Mouse (Mus musculus): Measurements from ENCODE around the gene Alkbh5. TPM values are rescaled to one million over a fixed set of nuclear protein-coding genes. Genes with fewer than 3 reads are reported as not detected.
A peak's percentile ranks its signal among the peaks of the same experiment; 100 is the strongest.
"Not testable (repeated sequence)": the region's sequence is repeated elsewhere in the genome, so short reads cannot be mapped to it uniquely, and the experiment has no call there.

Alkbh5 gene
- polyA plus RNA-seq, 1 experiment, result 52.1 TPM

DNA sequence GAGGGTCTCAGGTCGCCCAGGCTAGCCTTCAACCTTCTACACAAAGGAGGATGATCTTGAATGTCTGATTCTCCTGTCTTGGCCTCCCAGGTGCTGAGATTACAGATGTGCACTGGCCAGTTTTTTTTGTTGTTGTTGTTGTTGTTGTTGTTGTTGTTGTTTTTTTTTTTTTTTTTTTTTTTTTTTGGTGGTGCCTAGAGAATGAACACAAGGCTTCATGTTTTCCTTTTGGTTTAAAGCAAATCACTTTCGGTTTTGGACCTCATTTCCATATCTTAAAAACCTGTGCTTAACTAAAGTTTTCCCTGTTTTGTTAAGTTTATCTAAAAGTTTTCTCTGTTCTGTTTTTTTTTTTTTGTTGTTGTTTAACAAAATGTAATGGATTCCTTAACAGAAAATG lies 3.4 kb downstream of the Alkbh5 start:
- H3K27me3 ChIP-seq (ENCODE audit: control insufficient read depth, insufficient read depth, low read length, poor library complexity, severe bottlenecking), result no peaks in the 10 kb centered on the region
- no peaks in the 10 kb centered on the region for H3K9me3 ChIP-seq (replicated peaks; ENCODE audit: control insufficient read depth, insufficient read depth, low read length, poor library complexity, severe bottlenecking)
- peaks cover 2% of the 10 kb centered on the region for H3K4me1 ChIP-seq (ENCODE audit: control insufficient read depth, insufficient read depth, low read length)
- peaks cover 39% of the 10 kb centered on the region for H3K36me3 ChIP-seq (ENCODE audit: control insufficient read depth, insufficient read depth, low read length, poor library complexity, severe bottlenecking)
- TF ChIP-seq EP300 (IDR thresholded peaks at IDR 0.05; ENCODE audit: insufficient read depth, low read depth, low read length) (no peak), POLR2A (IDR thresholded peaks at IDR 0.05; ENCODE audit: insufficient read depth, low read length) (no peak)
- H3K27ac ChIP-seq (ENCODE audit: insufficient read depth, low read length), result no peak overlapping the region
- H3K9ac ChIP-seq (ENCODE audit: low read depth, poor library complexity, severe bottlenecking), result peak overlapping the region; percentile 95
- peak overlapping the region; percentile 70 for H3K4me3 ChIP-seq (ENCODE audit: low read depth, low read length)

GRCm38 (mm10) chr11:60540002-60540610 lies 3.9 kb downstream of the Alkbh5 start:
- Histone ChIP-seq H3K4me1 (ENCODE audit: control insufficient read depth, insufficient read depth, low read length) (peaks cover 2% of the 10 kb centered on the region), H3K4me3 (ENCODE audit: low read depth, low read length) (peak overlapping the region; percentile 62), H3K27ac (ENCODE audit: insufficient read depth, low read length) (no peak overlapping the region), H3K36me3 (ENCODE audit: control insufficient read depth, insufficient read depth, low read length, poor library complexity, severe bottlenecking) (peaks cover 40% of the 10 kb centered on the region), H3K9me3 (replicated peaks; ENCODE audit: control insufficient read depth, insufficient read depth, low read length, poor library complexity, severe bottlenecking) (no peaks in the 10 kb centered on the region), H3K9ac (ENCODE audit: low read depth, poor library complexity, severe bottlenecking) (peak overlapping the region; percentile 30; the same call in 1 of the 2 replicates), H3K27me3 (ENCODE audit: control insufficient read depth, insufficient read depth, low read length, poor library complexity, severe bottlenecking) (no peaks in the 10 kb centered on the region)
- TF ChIP-seq EP300 (IDR thresholded peaks at IDR 0.05; ENCODE audit: insufficient read depth, low read depth, low read length) (no peak), CTCF (IDR thresholded peaks at IDR 0.05; ENCODE audit: low read depth, low read length) (no peak), POLR2A (IDR thresholded peaks at IDR 0.05; ENCODE audit: insufficient read depth, low read length) (no peak)

DNA sequence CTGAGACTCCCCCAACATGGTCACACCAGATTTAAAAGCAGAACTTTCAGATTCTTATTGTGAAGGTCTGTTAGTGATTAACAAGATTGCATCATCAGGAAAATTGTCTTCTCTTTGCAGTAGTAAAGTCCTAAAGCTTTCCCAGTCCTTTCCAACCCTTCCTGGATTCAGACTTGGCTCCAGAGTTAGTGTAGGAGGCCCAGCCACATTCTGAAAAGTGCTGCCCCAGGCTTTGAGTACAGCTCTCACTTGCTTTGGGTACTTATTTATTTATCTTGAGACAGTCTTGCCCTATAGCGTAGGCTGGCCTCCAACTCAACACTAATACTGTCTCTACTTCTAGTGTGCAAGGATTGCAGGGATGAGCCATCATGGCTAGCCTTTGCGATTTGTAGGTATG lies 4.6 kb downstream of the Alkbh5 start:
- H3K27ac ChIP-seq (ENCODE audit: insufficient read depth, low read length), result no peak overlapping the region
- no peaks in the 10 kb centered on the region for H3K9me3 ChIP-seq (replicated peaks; ENCODE audit: control insufficient read depth, insufficient read depth, low read length, poor library complexity, severe bottlenecking)
- no peak overlapping the region for H3K9ac ChIP-seq (ENCODE audit: low read depth, poor library complexity, severe bottlenecking)
- peaks cover 45% of the 10 kb centered on the region for H3K36me3 ChIP-seq (ENCODE audit: control insufficient read depth, insufficient read depth, low read length, poor library complexity, severe bottlenecking)
- peaks cover 2% of the 10 kb centered on the region for H3K4me1 ChIP-seq (ENCODE audit: control insufficient read depth, insufficient read depth, low read length)
- H3K27me3 ChIP-seq (ENCODE audit: control insufficient read depth, insufficient read depth, low read length, poor library complexity, severe bottlenecking), result no peaks in the 10 kb centered on the region
- TF ChIP-seq POLR2A (IDR thresholded peaks at IDR 0.05; ENCODE audit: insufficient read depth, low read length) (no peak), CTCF (IDR thresholded peaks at IDR 0.05; ENCODE audit: low read depth, low read length) (no peak), EP300 (IDR thresholded peaks at IDR 0.05; ENCODE audit: insufficient read depth, low read depth, low read length) (no peak)
- H3K4me3 ChIP-seq (ENCODE audit: low read depth, low read length), result peak overlapping the region; percentile 13; the same call in 1 of the 2 replicates

GRCm38 (mm10) chr11:60541831-60542230 lies 5.7 kb downstream of the Alkbh5 start:
- Histone ChIP-seq H3K9me3 (replicated peaks; ENCODE audit: control insufficient read depth, insufficient read depth, low read length, poor library complexity, severe bottlenecking) (no peaks in the 10 kb centered on the region), H3K4me3 (ENCODE audit: low read depth, low read length) (no peak overlapping the region), H3K27me3 (ENCODE audit: control insufficient read depth, insufficient read depth, low read length, poor library complexity, severe bottlenecking) (no peaks in the 10 kb centered on the region), H3K4me1 (ENCODE audit: control insufficient read depth, insufficient read depth, low read length) (peaks cover 2% of the 10 kb centered on the region), H3K9ac (ENCODE audit: low read depth, poor library complexity, severe bottlenecking) (no peak overlapping the region), H3K27ac (ENCODE audit: insufficient read depth, low read length) (no peak overlapping the region), H3K36me3 (ENCODE audit: control insufficient read depth, insufficient read depth, low read length, poor library complexity, severe bottlenecking) (peaks cover 54% of the 10 kb centered on the region)
- TF ChIP-seq POLR2A (IDR thresholded peaks at IDR 0.05; ENCODE audit: insufficient read depth, low read length), result no peak
- no peak for TF ChIP-seq CTCF (IDR thresholded peaks at IDR 0.05; ENCODE audit: low read depth, low read length)
- no peak for TF ChIP-seq EP300 (IDR thresholded peaks at IDR 0.05; ENCODE audit: insufficient read depth, low read depth, low read length)

GRCm38 (mm10) chr11:60543211-60543610 lies 7.0 kb downstream of the Alkbh5 start:
- H3K4me3 ChIP-seq (ENCODE audit: low read depth, low read length); H3K27me3 ChIP-seq (ENCODE audit: control insufficient read depth, insufficient read depth, low read length, poor library complexity, severe bottlenecking); H3K9me3 ChIP-seq (replicated peaks; ENCODE audit: control insufficient read depth, insufficient read depth, low read length, poor library complexity, severe bottlenecking); H3K4me1 ChIP-seq (ENCODE audit: control insufficient read depth, insufficient read depth, low read length); H3K9ac ChIP-seq (ENCODE audit: low read depth, poor library complexity, severe bottlenecking); H3K27ac ChIP-seq (ENCODE audit: insufficient read depth, low read length): not testable (repeated sequence)
- peaks cover 67% of the 10 kb centered on the region for H3K36me3 ChIP-seq (ENCODE audit: control insufficient read depth, insufficient read depth, low read length, poor library complexity, severe bottlenecking)

GRCm38 (mm10) chr11:60545433-60545832 lies 9.3 kb downstream of the Alkbh5 start:
- Histone ChIP-seq H3K9ac (ENCODE audit: low read depth, poor library complexity, severe bottlenecking) (no peak overlapping the region), H3K36me3 (ENCODE audit: control insufficient read depth, insufficient read depth, low read length, poor library complexity, severe bottlenecking) (peaks cover 77% of the 10 kb centered on the region), H3K4me1 (ENCODE audit: control insufficient read depth, insufficient read depth, low read length) (peaks cover 2% of the 10 kb centered on the region), H3K9me3 (replicated peaks; ENCODE audit: control insufficient read depth, insufficient read depth, low read length, poor library complexity, severe bottlenecking) (no peaks in the 10 kb centered on the region), H3K4me3 (ENCODE audit: low read depth, low read length) (no peak overlapping the region), H3K27ac (ENCODE audit: insufficient read depth, low read length) (no peak overlapping the region), H3K27me3 (ENCODE audit: control insufficient read depth, insufficient read depth, low read length, poor library complexity, severe bottlenecking) (no peaks in the 10 kb centered on the region)
- TF ChIP-seq EP300 (IDR thresholded peaks at IDR 0.05; ENCODE audit: insufficient read depth, low read depth, low read length) (no peak), POLR2A (IDR thresholded peaks at IDR 0.05; ENCODE audit: insufficient read depth, low read length) (no peak), CTCF (IDR thresholded peaks at IDR 0.05; ENCODE audit: low read depth, low read length) (no peak)

Measured in ES-Bruce4 (cell line).